Mouse (Mus musculus): Measurements from ENCODE around the gene Aebp1.
A peak's percentile ranks its signal among the peaks of the same experiment; 100 is the strongest.

Gene Aebp1

GRCm38 (mm10) chr11:5861678-5862393 is at the start of gene Aebp1:
Gene Aebp1 (plus strand): TSS chr11:5861947.
- DNase-seq (ENCODE audit: low spot score in 2 of 2) = peak; percentile 55 to 61

- DNase-seq (ENCODE audit: low spot score in 2 of 2) = no peak
These were observed 48.4 kb upstream of the Aebp1 start for GRCm38 (mm10) chr11:5813381-5813780.

- no peak for DNase-seq (ENCODE audit: low spot score in 2 of 2)
These were observed 42.5 kb upstream of the Aebp1 start for GRCm38 (mm10) chr11:5819223-5819622.

GRCm38 (mm10) chr11:5825432-5825831 is 36.3 kb upstream of the Aebp1 start:
- DNase-seq (ENCODE audit: low spot score in 2 of 2) = no peak

GRCm38 (mm10) chr11:5827931-5828330 is 33.8 kb upstream of the Aebp1 start:
- DNase-seq (ENCODE audit: low spot score in 2 of 2) = no peak

- DNase-seq (ENCODE audit: low spot score in 2 of 2) = no peak
These were observed 33.1 kb upstream of the Aebp1 start for GRCm38 (mm10) chr11:5828509-5829191.

GRCm38 (mm10) chr11:5829327-5829726 is 32.4 kb upstream of the Aebp1 start:
- DNase-seq (ENCODE audit: low spot score in 2 of 2) = no peak

GRCm38 (mm10) chr11:5834506-5834905 is 27.2 kb upstream of the Aebp1 start:
- DNase-seq (ENCODE audit: low spot score in 2 of 2) = no peak

- no peak for DNase-seq (ENCODE audit: low spot score in 2 of 2)
These were observed 26.7 kb upstream of the Aebp1 start for GRCm38 (mm10) chr11:5835057-5835456.

GRCm38 (mm10) chr11:5836126-5836525 is 25.6 kb upstream of the Aebp1 start:
- no peak for DNase-seq (ENCODE audit: low spot score in 2 of 2)

GRCm38 (mm10) chr11:5837251-5838246 is 24.2 kb upstream of the Aebp1 start, which contains the start of gene Polm:
Gene Polm (minus strand): TSS chr11:5838016.
- peak; percentile 93 to 95 for DNase-seq (ENCODE audit: low spot score in 2 of 2)

- DNase-seq (ENCODE audit: low spot score in 2 of 2) = no peak
These were observed 21.4 kb upstream of the Aebp1 start for GRCm38 (mm10) chr11:5840346-5840745.

- DNase-seq (ENCODE audit: low spot score in 2 of 2) = no peak
These were observed 20.0 kb upstream of the Aebp1 start for GRCm38 (mm10) chr11:5841751-5842150.

GRCm38 (mm10) chr11:5843131-5843530 is 18.6 kb upstream of the Aebp1 start:
- no peak for DNase-seq (ENCODE audit: low spot score in 2 of 2)

GRCm38 (mm10) chr11:5846639-5847345 is 15.0 kb upstream of the Aebp1 start:
- DNase-seq (ENCODE audit: low spot score in 2 of 2) = peak; percentile 76 to 79

- DNase-seq (ENCODE audit: low spot score in 2 of 2) = peak; percentile 47 to 59
These were observed 13.0 kb upstream of the Aebp1 start for GRCm38 (mm10) chr11:5848741-5849140.

GRCm38 (mm10) chr11:5849316-5849715 is 12.4 kb upstream of the Aebp1 start:
- no peak for DNase-seq (ENCODE audit: low spot score in 2 of 2)

- DNase-seq (ENCODE audit: low spot score in 2 of 2) = peak in 1 of 2 experiments; percentile 19
These were observed 11.3 kb upstream of the Aebp1 start for GRCm38 (mm10) chr11:5850452-5850851.

GRCm38 (mm10) chr11:5851021-5851736 is 10.6 kb upstream of the Aebp1 start:
- no peak for DNase-seq (ENCODE audit: low spot score in 2 of 2)

GRCm38 (mm10) chr11:5852314-5852713 is 9.4 kb upstream of the Aebp1 start:
- no peak for DNase-seq (ENCODE audit: low spot score in 2 of 2)

GRCm38 (mm10) chr11:5855481-5855880 is 6.3 kb upstream of the Aebp1 start:
- DNase-seq (ENCODE audit: low spot score in 2 of 2) = no peak

Measured in heart, adult 9 months (tissue).